Mouse (Mus musculus) CH12.LX (cell line): ENCODE measurements around the gene Epha2.

ENCODE experiments used
- JUND ChIP-seq: conservative IDR thresholded peaks from 2 replicates; pipeline ENCODE4 v1.6.1; 2011; ENCODE audit warnings: low read depth, low read length, improper control_type of control experiment
- POLR2A ChIP-seq: IDR thresholded peaks from 2 replicates; pipeline ENCODE4 v1.6.1; 2011; ENCODE audit warnings: low read depth, mild to moderate bottlenecking, improper control_type of control experiment, low read length
- SMC3 ChIP-seq: IDR thresholded peaks from 2 replicates; pipeline ENCODE4 v1.6.1; 2011; ENCODE audit warnings: low read depth, low read length, improper control_type of control experiment
- TBP ChIP-seq: conservative IDR thresholded peaks from 2 replicates; pipeline ENCODE4 v1.6.1; 2011; ENCODE audit warnings: low read depth, low read length, improper control_type of control experiment
- TCF12 ChIP-seq: IDR thresholded peaks from 2 replicates; pipeline ENCODE4 v1.6.1; 2014; ENCODE audit warnings: low read depth, mild to moderate bottlenecking, inconsistent platforms, low read length, improper control_type of control experiment

DNA sequence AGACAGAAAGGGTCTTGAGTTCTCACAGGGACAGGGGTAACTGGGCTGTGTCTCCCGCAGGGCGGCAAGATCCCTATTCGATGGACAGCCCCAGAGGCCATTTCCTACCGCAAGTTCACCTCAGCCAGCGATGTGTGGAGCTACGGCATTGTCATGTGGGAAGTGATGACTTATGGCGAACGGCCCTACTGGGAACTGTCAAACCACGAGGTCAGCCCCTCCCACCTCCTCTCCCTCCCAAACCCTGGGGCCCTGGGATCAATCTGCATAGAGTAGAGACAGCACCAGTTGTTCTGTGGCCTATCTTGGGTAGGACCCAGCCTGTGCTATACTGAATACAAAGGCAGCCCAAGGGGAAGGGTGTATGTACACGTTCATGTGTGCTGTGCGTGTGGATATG is 21.5 kb downstream of the Epha2 start:
- TF ChIP-seq POLR2A (no peak), TBP (no peak), JUND (no peak), TCF12 (no peak), SMC3 (no peak)
